Mouse (Mus musculus): Measurements from ENCODE around the gene Ppt2.

Gene Ppt2

DNA sequence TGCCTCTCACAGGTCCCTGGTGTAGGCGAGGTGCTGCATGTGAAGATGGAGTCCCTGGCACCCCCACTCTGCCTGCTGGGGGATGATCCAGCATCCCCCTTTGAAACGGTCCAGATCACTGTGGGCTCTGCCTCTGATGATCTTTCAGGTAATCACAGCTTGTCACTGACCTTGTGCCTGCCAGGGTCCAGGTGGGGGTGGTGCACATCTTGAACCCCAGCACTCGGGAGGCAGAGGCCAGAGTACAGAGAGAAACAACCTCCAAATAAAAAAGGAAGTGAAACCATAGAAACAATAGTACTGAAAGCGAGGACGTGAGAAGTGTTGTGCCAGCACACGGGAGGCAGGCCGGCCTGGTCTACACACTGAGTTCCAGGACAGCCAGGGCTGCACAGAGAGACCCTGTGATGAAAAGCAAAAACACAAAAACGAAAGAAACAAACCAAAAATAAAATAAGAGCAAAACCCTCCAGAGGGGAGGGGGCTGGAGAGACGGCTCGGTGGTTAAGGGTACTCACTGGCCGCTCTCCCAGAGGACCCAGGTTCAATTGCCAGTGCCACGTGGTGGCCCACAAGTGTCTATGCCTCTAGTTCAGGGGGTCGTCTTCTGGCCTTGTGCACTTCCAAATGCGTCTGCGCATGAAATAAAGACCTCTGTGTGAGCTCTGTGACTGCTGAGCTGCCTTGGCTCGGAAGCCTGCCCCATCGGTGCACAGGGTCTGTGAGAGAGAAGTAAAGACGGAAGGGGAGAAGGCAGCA, 21.0 kb upstream of the Ppt2 start:
- no peak for TF ChIP-seq GATA4 (IDR thresholded peaks at IDR 0.05; ENCODE audit: insufficient replicate concordance, low read length)

DNA sequence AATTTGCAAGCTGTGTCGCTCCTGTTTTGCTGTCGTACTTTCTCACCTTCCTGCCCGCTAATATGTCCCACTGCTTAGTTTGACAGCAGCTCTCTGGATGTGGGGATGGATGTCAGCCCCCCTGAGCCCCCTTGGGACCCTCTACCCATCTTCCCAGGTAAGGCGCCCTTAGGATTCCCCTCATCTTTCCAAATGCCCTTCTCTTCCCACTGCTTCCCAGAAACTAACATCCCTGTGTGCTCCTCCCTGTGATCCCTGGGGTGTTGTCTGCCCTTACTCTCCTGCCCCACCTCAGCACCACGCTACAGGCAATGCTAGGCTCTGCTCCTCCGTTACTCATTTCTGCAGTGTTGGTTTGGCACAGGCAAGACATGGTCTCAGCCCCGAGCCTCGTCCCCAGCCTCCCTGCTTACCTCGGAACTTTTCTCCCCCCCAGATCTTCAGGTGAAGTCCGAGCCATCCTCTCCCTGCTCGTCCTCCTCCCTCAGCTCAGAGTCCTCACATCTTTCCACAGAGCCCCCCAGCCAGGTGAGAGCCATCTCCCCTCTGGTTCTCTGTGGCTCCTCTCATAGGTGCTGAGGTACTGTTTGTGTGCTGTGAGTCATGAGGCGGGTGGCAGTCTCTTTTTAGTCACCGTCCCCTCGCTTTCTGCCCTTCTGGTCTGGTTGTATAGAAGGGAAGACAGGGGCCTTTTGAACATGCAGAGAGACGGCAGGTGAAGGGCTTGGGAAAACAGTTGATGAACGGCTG, 20.0 kb upstream of the Ppt2 start:
- TF ChIP-seq GATA4 (IDR thresholded peaks at IDR 0.05; ENCODE audit: insufficient replicate concordance, low read length), result no peak

DNA sequence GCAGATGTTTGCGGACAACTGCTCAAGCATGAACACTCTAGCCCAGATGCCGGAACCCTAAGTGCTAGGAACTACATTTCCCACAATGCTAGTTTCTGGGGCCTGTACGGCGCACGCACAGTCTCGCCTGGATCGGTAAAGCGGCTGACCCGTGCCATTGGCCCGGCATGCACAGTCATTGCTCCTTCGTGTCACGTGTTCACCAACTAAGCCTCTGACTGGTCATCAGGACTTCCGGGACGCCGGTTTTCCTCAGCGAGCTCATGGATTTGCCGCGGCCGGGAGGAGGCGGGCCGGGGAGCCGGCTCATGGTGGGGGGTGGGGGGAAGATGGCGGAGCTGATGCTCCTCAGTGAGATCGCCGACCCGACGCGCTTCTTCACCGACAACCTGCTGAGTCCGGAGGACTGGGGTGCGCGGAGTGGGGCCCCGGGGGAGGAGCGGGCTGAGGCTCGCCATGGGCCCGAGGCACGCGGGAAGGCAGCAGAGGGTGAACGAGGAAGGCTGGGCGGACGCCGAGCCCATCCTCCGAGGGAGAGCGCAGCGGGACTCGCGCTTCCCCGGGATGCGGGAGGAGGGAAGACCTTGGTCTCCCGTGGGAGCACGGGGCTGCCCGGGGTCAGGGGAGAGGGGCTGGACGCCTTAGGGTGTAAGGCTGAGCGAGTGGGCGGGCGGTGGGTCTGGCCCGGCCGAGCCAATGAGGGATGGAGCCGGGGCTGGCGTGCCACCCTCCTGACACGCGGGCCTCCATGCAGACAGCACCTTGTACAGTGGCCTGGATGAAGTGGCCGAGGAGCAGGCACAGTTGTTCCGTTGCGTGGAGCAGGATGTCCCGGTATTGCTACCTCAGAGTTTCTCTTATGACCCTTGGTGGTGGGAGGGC, 18.8 kb upstream of the Ppt2 start, which contains the start of gene Atf6b:
Gene Atf6b, plus strand, starts transcription at position 241 of the 882 bp plus-strand sequence.
- no peak; the same call in 1 of the 2 replicates for TF ChIP-seq GATA4 (IDR thresholded peaks at IDR 0.05; ENCODE audit: insufficient replicate concordance, low read length)

DNA sequence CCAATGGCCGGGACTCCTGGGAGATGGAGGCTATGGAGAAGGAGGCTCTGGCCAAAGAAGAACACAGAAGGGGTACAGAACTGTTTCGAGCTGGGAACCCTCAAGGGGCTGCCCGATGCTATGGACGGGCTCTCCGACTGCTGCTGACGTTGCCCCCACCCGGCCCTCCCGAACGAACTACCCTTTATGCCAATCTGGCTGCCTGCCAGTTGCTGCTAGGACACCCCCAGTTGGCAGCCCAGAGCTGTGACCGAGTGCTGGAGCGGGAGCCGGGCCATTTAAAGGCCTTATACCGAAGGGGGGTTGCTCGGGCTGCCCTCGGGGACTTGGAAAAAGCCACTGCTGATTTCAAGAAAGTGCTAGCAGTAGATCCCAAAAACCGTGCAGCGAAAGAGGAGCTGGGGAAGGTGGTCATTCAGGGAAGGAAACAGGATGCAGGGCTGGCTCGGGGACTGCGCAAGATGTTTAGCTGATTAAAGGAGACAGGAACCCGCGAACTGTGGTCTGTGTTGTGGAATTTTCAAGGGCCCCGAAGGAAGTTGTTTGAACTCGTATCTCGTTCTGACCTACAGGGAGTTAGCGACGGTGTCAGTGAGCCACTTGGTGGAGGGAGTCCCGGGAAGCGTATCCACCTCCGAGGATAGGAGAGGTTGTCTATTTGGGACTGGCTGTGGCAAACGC, 17.7 kb upstream of the Ppt2 start:
- TF ChIP-seq GATA4 (IDR thresholded peaks at IDR 0.05; ENCODE audit: insufficient replicate concordance, low read length), result no peak

DNA sequence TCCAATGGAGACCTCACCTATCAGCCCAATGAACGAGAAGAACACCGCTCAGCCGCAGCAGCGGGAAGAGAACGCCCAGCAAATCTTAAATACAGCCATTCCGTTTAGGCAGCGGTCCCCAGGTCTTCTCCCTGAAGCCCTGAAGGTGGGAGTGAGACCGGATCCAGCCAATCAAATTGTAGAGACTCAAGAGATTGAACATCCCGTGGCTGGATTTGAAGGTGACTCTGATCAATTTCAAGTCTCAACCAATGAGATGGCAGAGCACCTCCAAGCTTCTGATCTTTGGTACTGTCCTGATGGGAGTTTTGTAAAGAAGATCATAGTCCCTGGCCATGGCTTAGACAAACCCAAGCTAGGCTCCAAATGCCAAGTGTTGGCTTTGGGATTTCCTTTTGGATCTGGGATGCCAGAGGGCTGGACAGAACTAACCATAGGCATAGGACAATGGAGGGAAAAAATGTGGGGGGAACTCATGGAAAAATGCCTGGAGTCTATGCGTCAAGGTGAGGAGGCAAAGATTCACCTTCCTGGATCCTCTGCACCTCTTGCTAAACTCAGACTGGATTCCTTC, 17.0 kb upstream of the Ppt2 start:
- TF ChIP-seq GATA4 (IDR thresholded peaks at IDR 0.05; ENCODE audit: insufficient replicate concordance, low read length), result no peak

DNA sequence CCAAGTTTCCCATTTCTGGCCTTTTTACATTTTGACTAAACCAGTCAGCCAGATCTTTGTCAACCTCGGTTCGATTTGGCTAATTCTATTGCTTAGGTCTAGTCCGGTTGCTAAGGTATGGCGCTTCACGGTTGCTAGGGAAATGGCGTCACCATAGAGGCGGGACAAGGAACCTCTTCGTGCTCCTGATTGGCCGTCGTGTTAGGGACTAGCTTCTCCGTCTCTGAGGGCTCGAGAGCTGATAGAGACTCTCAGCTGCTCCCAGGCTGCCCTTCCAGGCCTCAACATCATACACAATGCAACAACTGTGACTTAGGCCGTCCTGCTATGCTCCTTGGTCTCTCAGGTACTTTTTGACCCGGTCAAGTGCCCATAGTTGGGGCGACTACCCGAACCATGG, 16.3 kb upstream of the Ppt2 start, which contains the start of gene Fkbpl:
Gene Fkbpl, plus strand, starts transcription at position 157 of the 400 bp plus-strand sequence.
- no peak for TF ChIP-seq GATA4 (IDR thresholded peaks at IDR 0.05; ENCODE audit: insufficient replicate concordance, low read length)

DNA sequence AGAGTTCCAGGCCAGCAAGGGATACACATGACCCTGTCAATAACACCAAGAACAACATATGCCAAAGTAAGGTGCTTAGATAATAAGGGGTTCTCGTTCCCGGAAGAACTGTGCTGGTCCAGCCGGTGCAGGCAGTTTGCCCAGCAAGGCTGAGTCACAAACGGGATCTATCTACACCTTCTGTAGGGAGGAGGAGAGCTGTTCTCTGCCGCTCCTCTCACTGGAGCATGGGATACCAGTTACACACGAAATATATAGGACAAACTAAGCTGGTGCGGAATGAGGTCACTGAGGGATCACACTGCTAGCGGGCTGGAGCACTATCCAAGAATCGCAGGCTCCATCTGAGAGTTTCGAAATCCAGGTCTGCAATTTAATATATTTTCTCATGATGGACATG, 15.6 kb upstream of the Ppt2 start:
- TF ChIP-seq GATA4 (IDR thresholded peaks at IDR 0.05; ENCODE audit: insufficient replicate concordance, low read length), result no peak

DNA sequence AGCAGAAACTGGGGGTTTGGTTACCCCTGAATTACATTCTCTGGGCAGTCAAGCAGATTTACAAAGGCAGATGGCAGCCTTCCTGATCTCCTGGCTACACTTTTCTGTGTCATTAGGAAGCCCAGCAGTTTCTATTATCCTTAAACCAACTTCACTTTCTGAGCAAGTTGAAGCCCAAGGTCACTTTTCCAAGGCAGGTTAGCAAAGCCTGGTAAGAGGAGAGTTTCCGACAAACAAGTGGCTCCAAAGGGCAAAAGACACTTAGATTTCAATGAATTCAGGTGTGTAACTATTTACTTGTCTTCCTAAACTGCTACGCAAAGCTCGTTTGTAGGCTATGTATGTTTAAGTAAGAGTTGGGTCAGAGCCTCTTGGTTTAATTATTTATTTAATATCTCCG, 15.1 kb upstream of the Ppt2 start:
- TF ChIP-seq GATA4 (IDR thresholded peaks at IDR 0.05; ENCODE audit: insufficient replicate concordance, low read length), result no peak

DNA sequence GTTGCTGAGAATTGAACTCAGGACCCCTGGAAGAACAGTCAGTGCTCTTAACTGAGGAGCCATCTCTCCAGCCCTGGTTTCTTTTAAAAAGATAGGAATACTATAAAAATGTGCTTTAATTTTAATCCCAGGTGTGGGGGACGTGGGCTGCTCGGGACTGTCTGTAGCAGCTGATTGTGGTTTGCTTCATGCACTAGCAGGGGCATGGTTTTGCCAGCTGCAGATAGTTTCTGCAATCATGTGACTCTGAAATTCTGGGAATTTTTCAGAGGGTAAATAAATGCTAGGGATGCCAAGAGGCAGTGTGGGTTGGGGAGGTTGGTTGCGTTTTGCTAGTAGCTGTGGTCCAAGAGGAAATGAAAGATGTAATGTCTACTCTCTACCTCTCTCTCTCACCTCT, 13.6 kb upstream of the Ppt2 start:
- no peak for TF ChIP-seq GATA4 (IDR thresholded peaks at IDR 0.05; ENCODE audit: insufficient replicate concordance, low read length)

DNA sequence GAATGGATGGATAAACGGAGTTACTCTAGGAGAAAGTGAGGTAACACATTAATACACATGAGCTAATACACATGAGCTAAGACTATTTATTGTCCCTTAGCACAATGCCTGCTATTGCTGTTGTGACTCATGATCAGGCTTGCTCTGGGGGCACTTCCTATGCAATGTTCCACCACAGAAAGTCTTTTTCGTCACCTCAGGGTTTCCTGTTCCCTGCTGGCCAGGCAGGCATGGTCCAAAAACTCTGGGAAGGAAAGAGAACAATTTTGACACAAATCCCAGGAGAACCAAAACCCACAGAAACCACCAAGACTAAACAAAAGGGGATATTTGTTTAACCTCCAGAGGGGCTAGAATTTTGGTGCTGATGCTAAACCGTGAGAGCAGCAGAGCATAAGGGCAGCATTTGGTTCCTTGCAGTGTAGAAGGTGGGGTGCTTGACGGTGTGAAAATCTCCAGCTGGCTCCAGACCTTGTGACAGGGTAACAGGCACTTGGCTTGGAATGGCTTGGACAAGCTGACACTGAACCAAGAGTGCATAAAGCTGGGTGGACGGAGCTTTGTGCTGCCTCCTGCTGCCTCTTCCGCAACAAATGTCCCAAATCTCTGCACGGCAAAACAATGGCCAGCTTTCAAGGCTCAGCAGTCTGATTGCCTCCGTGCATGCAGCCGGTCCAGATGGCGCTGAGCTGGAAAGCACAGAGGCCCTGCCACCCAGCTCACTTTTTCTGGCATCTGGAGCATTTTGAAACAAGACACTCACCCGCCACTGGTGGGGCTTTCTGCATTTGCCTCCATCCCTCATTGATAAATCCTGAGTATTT, 12.7 kb upstream of the Ppt2 start:
- no peak for TF ChIP-seq GATA4 (IDR thresholded peaks at IDR 0.05; ENCODE audit: insufficient replicate concordance, low read length)

DNA sequence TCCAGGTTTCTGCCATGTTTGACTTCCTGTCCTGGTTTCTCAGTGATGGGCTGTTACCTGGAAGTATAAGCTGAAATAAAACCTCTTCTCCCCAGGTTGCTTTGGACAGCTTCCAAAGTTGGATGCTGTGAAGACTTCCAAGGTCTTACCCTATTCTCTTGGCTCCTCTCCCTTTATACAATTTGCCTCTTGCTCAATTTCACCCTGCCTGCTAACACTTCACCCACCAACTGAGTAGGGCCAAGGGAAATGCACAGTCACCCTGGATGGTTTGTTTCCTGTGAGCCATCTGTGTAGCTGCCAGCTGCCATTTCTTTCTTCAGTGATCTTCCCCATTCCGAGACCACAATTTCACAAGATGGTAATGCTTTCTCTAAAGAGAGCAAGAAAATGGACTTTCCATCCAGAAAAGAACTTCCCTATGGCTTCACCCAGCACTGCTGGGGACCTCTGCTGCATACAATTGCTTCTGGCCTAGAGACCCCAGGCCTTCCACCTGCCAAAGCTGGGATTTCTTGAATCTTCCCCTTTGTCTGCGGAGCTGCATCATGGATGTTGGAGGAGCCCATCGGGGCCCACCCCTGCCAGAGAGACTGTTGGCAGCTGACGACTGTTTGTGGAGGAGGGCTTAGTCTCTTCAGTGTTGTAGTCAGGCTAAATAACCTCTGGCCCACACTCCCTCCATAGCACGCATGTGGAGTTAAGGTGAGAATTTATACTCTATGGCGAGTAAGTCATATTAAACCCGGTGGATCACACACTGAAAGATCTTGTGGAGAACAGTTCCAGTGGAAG, 11.3 kb upstream of the Ppt2 start:
- no peak for TF ChIP-seq GATA4 (IDR thresholded peaks at IDR 0.05; ENCODE audit: insufficient replicate concordance, low read length)

DNA sequence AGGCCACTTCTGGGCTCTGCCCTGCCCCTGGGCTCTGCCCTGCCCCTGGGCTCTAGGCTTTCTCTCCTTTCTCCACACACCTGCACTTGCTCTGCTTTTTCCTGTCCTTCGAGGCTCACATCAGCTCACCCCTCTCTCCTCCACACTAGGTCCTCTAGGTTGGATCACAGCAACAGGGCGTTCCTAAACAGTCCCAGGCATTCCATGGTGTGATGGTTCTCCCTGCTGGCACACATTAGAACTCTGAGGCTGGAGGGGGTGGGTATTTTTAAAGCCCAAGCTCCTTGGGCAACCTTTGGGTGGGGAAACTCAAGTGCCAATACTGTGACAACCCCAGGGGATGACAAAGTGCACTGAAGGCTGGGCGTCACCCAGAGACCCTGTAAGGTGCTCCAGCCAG, 9.1 kb upstream of the Ppt2 start:
- TF ChIP-seq GATA4 (IDR thresholded peaks at IDR 0.05; ENCODE audit: insufficient replicate concordance, low read length), result no peak

DNA sequence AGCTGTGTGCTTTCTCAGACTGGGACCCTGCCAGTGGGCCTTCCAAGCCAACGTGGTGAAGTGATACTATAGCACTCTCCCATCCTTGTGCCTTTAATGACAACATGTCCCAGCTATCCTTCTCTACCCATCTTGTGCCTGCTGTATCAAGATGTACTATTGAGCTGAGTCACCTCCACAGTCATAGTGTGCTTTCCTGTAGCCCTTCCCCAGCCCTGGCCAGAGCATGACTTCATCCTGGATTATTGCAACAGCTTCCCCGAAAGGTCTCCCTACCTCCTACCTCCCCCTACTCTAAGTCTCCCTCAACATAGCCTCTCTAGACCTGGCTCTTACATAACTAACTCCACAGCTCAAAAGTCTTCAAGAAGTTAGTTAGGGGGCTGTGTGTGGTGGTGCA, 7.4 kb upstream of the Ppt2 start:
- no peak for TF ChIP-seq GATA4 (IDR thresholded peaks at IDR 0.05; ENCODE audit: insufficient replicate concordance, low read length)

Measured in liver, adult (tissue).